Comparison of ENCODE assay signal across 8 mouse cellular contexts in genomic region chr13:42102980-42103379, GRCm38 (mm10). TPM values are rescaled to one million over a fixed set of nuclear protein-coding genes. Genes with fewer than 3 reads are reported as not detected.
A peak's percentile ranks its signal among the peaks of the same experiment; 100 is the strongest.
DNase-seq lines count a peak whose midpoint lies in the region; ATAC-seq and TF ChIP-seq lines count a peak whose summit lies in the region.

No protein-coding gene starts in this region.

- WGBS in heart, embryonic 12.5 days, result 44% methylated on average over 8 of the region's 8 CpGs
- 26% methylated on average over 8 of the region's 8 CpGs for WGBS in kidney, embryonic 16.5 days
- 39% methylated on average over 8 of the region's 8 CpGs for WGBS in limb, embryonic 15.5 days
- 5% methylated on average over 8 of the region's 8 CpGs for WGBS in midbrain, embryonic 16.5 days
- 8% methylated on average over 8 of the region's 8 CpGs for WGBS in spleen, adult 2 months

- TF ChIP-seq CTCF in spleen, adult 2 months (IDR thresholded peaks at IDR 0.05; ENCODE audit: extremely low read depth, insufficient read depth, insufficient read length, insufficient replicate concordance), result no peak

- peak; percentile 67 for DNase-seq in 3134 (ENCODE audit: extremely low read depth, insufficient read length, low spot score)
- peak; percentile 59 for DNase-seq in adrenal gland, postnatal 25 days
- DNase-seq in spleen, adult 2 months (ENCODE audit: low read depth in 1 of 2, low spot score in 2 of 2), result peak; percentile 60

- H3K36me3 ChIP-seq in heart, embryonic 12.5 days, result peaks cover 4% of the 10 kb centered on the region; the same call in 1 of the 2 replicates
- no peaks in the 10 kb centered on the region for H3K36me3 ChIP-seq in kidney, embryonic 16.5 days (ENCODE audit: insufficient read depth, low read length)
- H3K36me3 ChIP-seq in limb, embryonic 15.5 days, result no peaks in the 10 kb centered on the region
- no peaks in the 10 kb centered on the region for H3K36me3 ChIP-seq in midbrain, embryonic 16.5 days (ENCODE audit: control insufficient read depth, insufficient read depth, low read length)
- no peaks in the 10 kb centered on the region for H3K36me3 ChIP-seq in spleen, adult 2 months (ENCODE audit: control insufficient read depth, insufficient read depth, low read length)

- peak; percentile 74 for ATAC-seq in erythroblast, adult 5-6 weeks (replicated peaks; ENCODE audit: low FRiP score, poor library complexity, severe bottlenecking)
- peak; percentile 52 for ATAC-seq in heart, embryonic 12.5 days (ENCODE audit: insufficient number of reproducible peaks, low FRiP score)
- peak; percentile 90 for ATAC-seq in kidney, embryonic 16.5 days (ENCODE audit: low FRiP score, low TSS enrichment)
- 0 out of 2 replicates have a peak, but pooled peaks have one; percentile 35 for ATAC-seq in limb, embryonic 15.5 days (ENCODE audit: insufficient number of reproducible peaks, low FRiP score, low TSS enrichment, low read depth)
- ATAC-seq in midbrain, embryonic 16.5 days, result peak; percentile 95

- H3K9ac ChIP-seq in heart, embryonic 12.5 days, result no peak overlapping the region
- H3K9ac ChIP-seq in kidney, embryonic 16.5 days (replicated peaks; ENCODE audit: low read length), result no peak overlapping the region
- no peak overlapping the region for H3K9ac ChIP-seq in limb, embryonic 15.5 days
- peak overlapping the region; percentile 26; the same call in 1 of the 2 replicates for H3K9ac ChIP-seq in midbrain, embryonic 16.5 days (ENCODE audit: low read depth, low read length)

- H3K4me3 ChIP-seq in heart, embryonic 12.5 days, result no peak overlapping the region
- H3K4me3 ChIP-seq in kidney, embryonic 16.5 days (ENCODE audit: low read length), result no peak overlapping the region
- H3K4me3 ChIP-seq in limb, embryonic 15.5 days, result no peak overlapping the region
- peak overlapping the region; percentile 27 for H3K4me3 ChIP-seq in midbrain, embryonic 16.5 days (ENCODE audit: low read depth, low read length)
- peak overlapping the region; percentile 40 for H3K4me3 ChIP-seq in spleen, adult 2 months (ENCODE audit: extremely low read depth, insufficient read depth, insufficient read length)

- peaks cover 36% of the 10 kb centered on the region for H3K4me1 ChIP-seq in heart, embryonic 12.5 days (replicated peaks)
- peaks cover 32% of the 10 kb centered on the region for H3K4me1 ChIP-seq in kidney, embryonic 16.5 days (ENCODE audit: insufficient read depth, low read length)
- H3K4me1 ChIP-seq in limb, embryonic 15.5 days, result peaks cover 16% of the 10 kb centered on the region
- H3K4me1 ChIP-seq in midbrain, embryonic 16.5 days (ENCODE audit: control insufficient read depth, insufficient read depth, low read length), result peaks cover 41% of the 10 kb centered on the region
- H3K4me1 ChIP-seq in spleen, adult 2 months (ENCODE audit: control insufficient read depth, insufficient read depth, insufficient read length), result peaks cover 13% of the 10 kb centered on the region; the same call in 1 of the 2 replicates

- peaks cover 4% of the 10 kb centered on the region for H3K9me3 ChIP-seq in heart, embryonic 12.5 days (replicated peaks)
- peaks cover 6% of the 10 kb centered on the region; the same call in 1 of the 2 replicates for H3K9me3 ChIP-seq in kidney, embryonic 16.5 days (ENCODE audit: low read length)
- H3K9me3 ChIP-seq in limb, embryonic 15.5 days, result no peaks in the 10 kb centered on the region
- H3K9me3 ChIP-seq in midbrain, embryonic 16.5 days (replicated peaks; ENCODE audit: control insufficient read depth, low read length, poor library complexity, severe bottlenecking), result no peaks in the 10 kb centered on the region

- no peak for TF ChIP-seq POLR2A in spleen, adult 2 months (IDR thresholded peaks at IDR 0.05; ENCODE audit: low read depth, low read length)

- no peak overlapping the region for H3K4me2 ChIP-seq in heart, embryonic 12.5 days
- H3K4me2 ChIP-seq in kidney, embryonic 16.5 days (replicated peaks; ENCODE audit: low read depth, low read length), result no peak overlapping the region
- H3K4me2 ChIP-seq in limb, embryonic 15.5 days, result no peak overlapping the region
- H3K4me2 ChIP-seq in midbrain, embryonic 16.5 days (ENCODE audit: low read length), result peak overlapping the region; percentile 55

- H3K27ac ChIP-seq in heart, embryonic 12.5 days (ENCODE audit: poor library complexity, severe bottlenecking), result no peak overlapping the region
- H3K27ac ChIP-seq in kidney, embryonic 16.5 days (ENCODE audit: low read length), result no peak overlapping the region
- no peak overlapping the region for H3K27ac ChIP-seq in limb, embryonic 15.5 days
- peak overlapping the region; percentile 77 for H3K27ac ChIP-seq in midbrain, embryonic 16.5 days (ENCODE audit: low read length)
- H3K27ac ChIP-seq in spleen, adult 2 months (ENCODE audit: insufficient read depth, low read length), result peak overlapping the region; percentile 14

- no peaks in the 10 kb centered on the region for H3K27me3 ChIP-seq in heart, embryonic 12.5 days (replicated peaks)
- no peaks in the 10 kb centered on the region for H3K27me3 ChIP-seq in kidney, embryonic 16.5 days (ENCODE audit: insufficient read depth, low read length)
- H3K27me3 ChIP-seq in limb, embryonic 15.5 days, result no peaks in the 10 kb centered on the region
- no peaks in the 10 kb centered on the region for H3K27me3 ChIP-seq in midbrain, embryonic 16.5 days (ENCODE audit: control insufficient read depth, insufficient read depth, low read depth, low read length)
- H3K27me3 ChIP-seq in spleen, adult 2 months (ENCODE audit: control insufficient read depth, insufficient read depth, low read length), result no peaks in the 10 kb centered on the region

RNA-seq across cellular contexts. Expression of gene Hivep1, which starts 51.2 kb away (rescaled TPM):
- total RNA-seq in adrenal gland, postnatal 25 days (2021), result 24.8 and 31.6 TPM in 2 replicates
- total RNA-seq in erythroblast, adult 5-6 weeks (2015; ENCODE audit: low replicate concordance), result 6.0 and 29.9 TPM in 2 replicates
- total RNA-seq in erythroblast, adult 5-6 weeks (2017; ENCODE audit: low replicate concordance), result 3.6 and 11.8 TPM in 2 replicates
- 10.2 and 10.8 TPM in 2 replicates for polyA plus RNA-seq in heart, embryonic 12.5 days (2016; fragmentation: Nextera tagmentation; extraction: Ambion mirVana)
- 8.4 and 10.0 TPM in 2 replicates for polyA plus RNA-seq in kidney, embryonic 16.5 days (2015; fragmentation: Nextera tagmentation; extraction: Ambion mirVana)
- polyA plus RNA-seq in limb, embryonic 15.5 days (2015; fragmentation: Nextera tagmentation; extraction: Ambion mirVana), result 10.5 and 13.1 TPM in 2 replicates
- 16.0 and 18.3 TPM in 2 replicates for polyA plus RNA-seq in midbrain, embryonic 16.5 days (2015; fragmentation: Nextera tagmentation; extraction: Ambion mirVana)
- 22.5 and 24.3 TPM in 2 replicates for polyA plus RNA-seq in spleen, adult 2 months (2012; rRNA removed)

Comparison
In these comparisons a context has a peak if more than half of its experiments do, and no peak if none do; other contexts are left out.
1. ATAC-seq: peak in every context shown above with its lines; median percentile 95 in midbrain, embryonic 16.5 days; 90 in kidney, embryonic 16.5 days; 74 in erythroblast, adult 5-6 weeks; 52 in heart, embryonic 12.5 days; 35 in limb, embryonic 15.5 days.
2. H3K27ac ChIP-seq: peak in midbrain, embryonic 16.5 days (single experiment) and spleen, adult 2 months (single experiment); none in heart, embryonic 12.5 days (single experiment), kidney, embryonic 16.5 days (single experiment) and limb, embryonic 15.5 days (single experiment).
3. H3K4me3 ChIP-seq: peak in midbrain, embryonic 16.5 days (single experiment) and spleen, adult 2 months (single experiment); none in heart, embryonic 12.5 days (single experiment), kidney, embryonic 16.5 days (single experiment) and limb, embryonic 15.5 days (single experiment).
4. Peak in every context shown above with its lines, with median percentiles within 50 percentile points of each other: DNase-seq.